Mouse (Mus musculus): ENCODE results near the gene Dnase2a. TPM values are rescaled to one million over a fixed set of nuclear protein-coding genes. Genes with fewer than 3 reads are reported as not detected.

Dnase2a gene
- polyA plus RNA-seq, 1 experiment, result 4.6 TPM

DNA sequence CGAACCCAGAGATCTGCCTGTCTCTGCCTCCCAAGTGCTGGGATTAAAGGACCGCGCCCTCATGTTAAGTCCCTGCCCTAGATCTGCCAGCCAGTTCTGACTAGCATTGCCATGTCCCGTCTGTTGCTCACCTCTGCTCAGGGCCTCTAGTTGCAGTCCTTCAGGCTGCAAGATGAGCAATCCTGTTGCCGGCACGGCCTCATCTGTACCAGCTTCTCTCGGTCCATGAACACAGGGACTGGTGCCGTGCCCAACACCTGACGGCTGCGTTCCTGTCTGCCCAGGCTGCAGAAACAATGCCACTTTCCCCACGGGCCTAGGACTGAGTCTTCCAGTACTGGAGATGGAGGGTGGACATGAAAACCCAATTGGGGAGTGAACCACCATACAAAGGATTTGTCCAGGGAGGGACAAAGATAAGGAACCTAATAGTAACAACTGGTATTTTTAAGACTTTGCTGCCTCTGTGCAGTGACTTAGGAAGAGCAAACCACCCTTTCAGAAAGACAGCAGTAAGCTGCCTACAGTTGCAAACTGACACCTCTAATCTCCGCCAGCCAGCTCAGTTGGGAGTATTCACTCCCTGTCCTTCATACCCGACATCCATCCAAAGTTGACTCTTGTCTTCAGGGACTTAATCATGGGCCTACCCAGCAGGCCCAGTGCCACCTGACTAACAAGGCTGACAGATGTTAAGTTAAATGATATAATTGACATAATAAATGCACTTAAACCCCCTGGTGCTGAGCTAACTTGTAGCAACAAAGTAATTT, 59.4 kb downstream of the Dnase2a start:
- Histone ChIP-seq H3K4me1 (ENCODE audit: control insufficient read depth, insufficient read depth, insufficient read length, low read length) (peaks cover 14% of the 10 kb centered on the region; the same call in 1 of the 2 replicates), H3K4me3 (ENCODE audit: insufficient read depth, low read depth, low read length) (no peak overlapping the region), H3K27ac (replicated peaks; ENCODE audit: low read depth, low read length) (no peak overlapping the region)

DNA sequence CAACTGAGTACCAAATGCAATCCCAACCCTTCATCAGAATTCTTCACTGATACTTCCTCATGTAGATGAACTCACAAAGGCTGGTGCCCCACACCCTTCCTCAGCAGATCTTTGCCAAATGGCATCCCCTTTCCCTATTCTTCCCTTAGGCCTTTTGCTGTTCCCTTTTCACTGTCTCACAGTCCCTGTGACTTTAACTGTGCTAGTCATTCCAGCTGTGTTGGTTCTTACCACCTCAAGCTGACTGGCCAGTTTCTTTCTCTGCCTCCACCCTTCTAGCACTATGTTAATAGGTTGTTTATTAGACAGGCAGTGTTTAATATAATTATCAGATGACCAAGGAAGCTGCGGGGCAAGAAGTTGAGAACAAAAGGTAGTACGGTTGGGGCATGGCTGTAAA, 60.3 kb downstream of the Dnase2a start:
- Histone ChIP-seq H3K4me3 (ENCODE audit: insufficient read depth, low read depth, low read length) (peak overlapping the region; percentile 87), H3K4me1 (ENCODE audit: control insufficient read depth, insufficient read depth, insufficient read length, low read length) (peaks cover 14% of the 10 kb centered on the region; the same call in 1 of the 2 replicates), H3K27ac (replicated peaks; ENCODE audit: low read depth, low read length) (peak overlapping the region; percentile 70)

DNA sequence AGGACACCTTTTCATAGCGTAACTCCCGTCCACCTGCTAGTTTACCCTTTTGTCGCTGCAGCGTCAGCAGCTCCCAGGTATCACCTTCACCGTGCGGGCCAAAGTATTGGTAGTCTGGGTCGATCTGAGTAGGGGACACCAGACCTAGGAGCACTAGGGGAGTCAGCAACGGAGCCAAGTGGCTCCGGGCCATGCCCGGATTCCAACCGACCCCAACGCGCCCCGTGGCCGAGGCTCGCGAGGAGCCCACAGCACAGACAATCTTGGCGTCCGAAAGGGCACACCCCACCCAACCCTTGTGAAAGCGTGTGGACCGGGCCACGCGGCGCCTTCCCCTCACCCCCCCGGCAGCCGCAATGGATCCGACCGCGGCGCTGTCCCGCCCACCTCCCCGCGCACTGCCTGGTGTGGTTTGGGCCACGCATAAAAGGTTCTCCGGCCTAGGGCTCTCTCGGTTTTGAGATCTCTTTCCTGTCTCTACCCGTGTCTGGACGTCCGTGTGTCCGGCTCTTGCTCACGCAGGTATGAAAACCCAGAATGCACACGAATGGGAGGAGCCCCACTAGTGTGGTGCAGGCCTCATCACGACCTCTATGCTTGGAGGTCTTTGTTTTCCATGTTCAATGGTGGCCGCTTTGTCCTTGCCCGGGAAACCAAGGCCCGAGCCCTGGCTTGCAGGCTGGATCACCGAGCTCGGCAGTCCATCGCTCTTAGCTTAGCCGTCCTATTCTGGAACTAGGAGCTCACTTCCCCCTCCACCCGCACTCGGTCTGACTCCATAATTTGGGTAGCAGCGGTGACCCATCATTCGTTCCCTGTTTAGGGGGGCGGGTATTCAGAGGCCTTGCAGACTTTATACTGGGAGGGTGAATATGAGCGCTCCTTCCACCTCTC, 61.1 kb downstream of the Dnase2a start, which contains the start of the genes Gm49661, Prdx2 and Rnaseh2a:
Gene Gm49661 (minus strand): TSS at position 193 of the 894 bp plus-strand sequence.
Gene Prdx2 (plus strand): TSS at position 347 of the 894 bp plus-strand sequence.
Gene Rnaseh2a (minus strand): TSS at position 527 of the 894 bp plus-strand sequence.
- Histone ChIP-seq H3K27ac (replicated peaks; ENCODE audit: low read depth, low read length) (peak within 1 kb of the TSS; percentile 70), H3K4me1 (ENCODE audit: control insufficient read depth, insufficient read depth, insufficient read length, low read length) (peaks cover 14% of the 10 kb centered on the region; the same call in 1 of the 2 replicates), H3K4me3 (ENCODE audit: insufficient read depth, low read depth, low read length) (peak within 1 kb of the TSS; percentile 87)

DNA sequence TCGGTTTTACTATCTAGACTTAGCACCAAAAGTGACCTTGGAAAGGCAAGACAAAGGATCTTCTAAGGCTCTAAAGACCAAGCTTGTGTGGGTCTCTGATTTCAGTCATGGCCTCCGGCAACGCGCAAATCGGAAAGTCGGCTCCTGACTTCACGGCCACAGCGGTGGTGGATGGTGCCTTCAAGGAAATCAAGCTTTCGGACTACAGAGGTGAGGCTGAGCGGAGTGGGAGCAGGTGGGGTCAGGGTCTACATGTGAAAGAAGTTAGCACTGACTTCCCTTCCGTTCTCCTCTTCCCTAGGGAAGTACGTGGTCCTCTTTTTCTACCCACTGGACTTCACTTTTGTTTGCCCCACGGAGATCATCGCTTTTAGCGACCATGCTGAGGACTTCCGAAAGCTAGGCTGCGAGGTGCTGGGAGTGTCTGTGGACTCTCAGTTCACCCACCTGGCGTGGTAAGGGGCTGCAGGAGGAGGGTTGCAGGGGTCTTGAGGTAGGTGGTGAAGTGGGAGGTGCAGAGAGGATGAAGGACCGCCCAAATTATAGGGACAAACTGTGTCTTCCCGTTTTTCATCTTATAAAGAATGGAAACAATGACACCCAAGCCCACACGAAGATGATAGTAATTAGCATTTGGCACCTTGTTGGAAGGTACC, 61.9 kb downstream of the Dnase2a start:
- H3K4me1 ChIP-seq (ENCODE audit: control insufficient read depth, insufficient read depth, insufficient read length, low read length), result peaks cover 10% of the 10 kb centered on the region; the same call in 1 of the 2 replicates
- peak overlapping the region; percentile 87 for H3K4me3 ChIP-seq (ENCODE audit: insufficient read depth, low read depth, low read length)
- H3K27ac ChIP-seq (replicated peaks; ENCODE audit: low read depth, low read length), result peak overlapping the region; percentile 44

DNA sequence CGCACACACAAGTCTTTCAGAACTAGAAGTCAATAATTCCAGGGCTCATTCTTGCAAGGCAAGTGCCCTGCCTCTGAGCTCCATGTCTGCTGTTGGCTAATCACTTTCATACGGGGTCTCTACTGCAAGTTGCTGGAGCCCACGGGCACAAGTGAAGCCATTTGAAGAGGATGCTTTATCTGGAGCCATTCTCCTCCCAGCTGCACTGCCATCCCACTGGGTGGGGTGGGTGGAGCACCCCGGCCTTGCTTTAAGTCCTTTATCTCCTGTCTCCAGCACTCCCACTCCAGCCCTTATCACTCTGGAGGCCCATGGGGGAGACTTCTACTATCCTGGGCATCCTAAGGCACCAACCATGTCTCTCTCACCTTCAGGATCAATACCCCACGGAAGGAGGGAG, 62.6 kb downstream of the Dnase2a start:
- Histone ChIP-seq H3K27ac (replicated peaks; ENCODE audit: low read depth, low read length) (no peak overlapping the region), H3K4me1 (ENCODE audit: control insufficient read depth, insufficient read depth, insufficient read length, low read length) (peaks cover 8% of the 10 kb centered on the region; the same call in 1 of the 2 replicates), H3K4me3 (ENCODE audit: insufficient read depth, low read depth, low read length) (peak overlapping the region; percentile 87)

Other genes starting within 250 kb of the Dnase2a start
- 17.2 and 62.3 TPM in 2 replicates for gene Ier2, start 245.7 kb upstream of the Dnase2a start, polyA plus RNA-seq (2012; ENCODE audit: insufficient read depth, insufficient read length, missing spikeins)
- 25.1 and 33.4 TPM in 2 replicates for gene Trmt1, start 222.3 kb upstream of the Dnase2a start, polyA plus RNA-seq (2012; ENCODE audit: insufficient read depth, insufficient read length, missing spikeins)
- 19.0 and 22.9 TPM in 2 replicates for gene Nacc1, start 220.7 kb upstream of the Dnase2a start, polyA plus RNA-seq (2012; ENCODE audit: insufficient read depth, insufficient read length, missing spikeins)
- gene Lyl1, start 207.1 kb upstream of the Dnase2a start, polyA plus RNA-seq (2012; ENCODE audit: insufficient read depth, insufficient read length, missing spikeins), result 2.9 and 3.1 TPM in 2 replicates
- 1.9 TPM in 1 of 2 replicates, not detected in the other for gene G430095P16Rik, start 185.6 kb upstream of the Dnase2a start, polyA plus RNA-seq (2012; ENCODE audit: insufficient read depth, insufficient read length, missing spikeins)
- gene Nfix, start 108.2 kb upstream of the Dnase2a start, polyA plus RNA-seq (2012; ENCODE audit: insufficient read depth, insufficient read length, missing spikeins), result 74.6 and 78.4 TPM in 2 replicates
- 7.2 and 9.4 TPM in 2 replicates for gene Dand5, start 85.7 kb upstream of the Dnase2a start, polyA plus RNA-seq (2012; ENCODE audit: insufficient read depth, insufficient read length, missing spikeins)
- 32.2 and 37.2 TPM in 2 replicates for gene Gadd45gip1, start 77.0 kb upstream of the Dnase2a start, polyA plus RNA-seq (2012; ENCODE audit: insufficient read depth, insufficient read length, missing spikeins)
- 73.3 and 79.3 TPM in 2 replicates for gene Rad23a, start 67.9 kb upstream of the Dnase2a start, polyA plus RNA-seq (2012; ENCODE audit: insufficient read depth, insufficient read length, missing spikeins)
- 211 and 306 TPM in 2 replicates for gene Calr, start 61.6 kb upstream of the Dnase2a start, polyA plus RNA-seq (2012; ENCODE audit: insufficient read depth, insufficient read length, missing spikeins)
- 11.3 and 14.4 TPM in 2 replicates for gene Farsa, start 51.6 kb upstream of the Dnase2a start, polyA plus RNA-seq (2012; ENCODE audit: insufficient read depth, insufficient read length, missing spikeins)
- 3.3 and 3.6 TPM in 2 replicates for gene Syce2, start 36.4 kb upstream of the Dnase2a start, polyA plus RNA-seq (2012; ENCODE audit: insufficient read depth, insufficient read length, missing spikeins)
- 53.8 and 76.8 TPM in 2 replicates for gene Gcdh, start 14.6 kb upstream of the Dnase2a start, polyA plus RNA-seq (2012; ENCODE audit: insufficient read depth, insufficient read length, missing spikeins)
- gene Klf1, start 6.6 kb upstream of the Dnase2a start, polyA plus RNA-seq (2012; ENCODE audit: insufficient read depth, insufficient read length, missing spikeins), result not detected in 2 replicates
- gene Mast1, start 28.8 kb downstream of the Dnase2a start, polyA plus RNA-seq (2012; ENCODE audit: insufficient read depth, insufficient read length, missing spikeins), result not detected in 2 replicates
- gene Rtbdn, start 38.4 kb downstream of the Dnase2a start, polyA plus RNA-seq (2012; ENCODE audit: insufficient read depth, insufficient read length, missing spikeins), result not detected in 2 replicates
- not detected in 2 replicates for gene Gm49661, start 60.9 kb downstream of the Dnase2a start, polyA plus RNA-seq (2012; ENCODE audit: insufficient read depth, insufficient read length, missing spikeins)
- gene Prdx2, start 61.0 kb downstream of the Dnase2a start, polyA plus RNA-seq (2012; ENCODE audit: insufficient read depth, insufficient read length, missing spikeins), result 387 and 425 TPM in 2 replicates
- 26.6 and 28.5 TPM in 2 replicates for gene Rnaseh2a, start 61.2 kb downstream of the Dnase2a start, polyA plus RNA-seq (2012; ENCODE audit: insufficient read depth, insufficient read length, missing spikeins)
- gene Junb, start 70.2 kb downstream of the Dnase2a start, polyA plus RNA-seq (2012; ENCODE audit: insufficient read depth, insufficient read length, missing spikeins), result 15.4 and 47.7 TPM in 2 replicates
- 1.1 and 1.6 TPM in 2 replicates for gene Hook2, start 82.0 kb downstream of the Dnase2a start, polyA plus RNA-seq (2012; ENCODE audit: insufficient read depth, insufficient read length, missing spikeins)
- not detected in 2 replicates for gene Best2, start 106.0 kb downstream of the Dnase2a start, polyA plus RNA-seq (2012; ENCODE audit: insufficient read depth, insufficient read length, missing spikeins)
- gene Asna1, start 116.7 kb downstream of the Dnase2a start, polyA plus RNA-seq (2012; ENCODE audit: insufficient read depth, insufficient read length, missing spikeins), result 113 and 117 TPM in 2 replicates
- gene Trir, start 118.3 kb downstream of the Dnase2a start, polyA plus RNA-seq (2012; ENCODE audit: insufficient read depth, insufficient read length, missing spikeins), result 68.4 and 68.5 TPM in 2 replicates
- 28.4 and 33.5 TPM in 2 replicates for gene Tnpo2, start 128.4 kb downstream of the Dnase2a start, polyA plus RNA-seq (2012; ENCODE audit: insufficient read depth, insufficient read length, missing spikeins)
- 3.0 and 4.1 TPM in 2 replicates for gene Fbxw9, start 151.5 kb downstream of the Dnase2a start, polyA plus RNA-seq (2012; ENCODE audit: insufficient read depth, insufficient read length, missing spikeins)
- not detected in 2 replicates for gene Gm5741, start 159.4 kb downstream of the Dnase2a start, polyA plus RNA-seq (2012; ENCODE audit: insufficient read depth, insufficient read length, missing spikeins)
- 19.1 and 20.0 TPM in 2 replicates for gene Dhps, start 163.2 kb downstream of the Dnase2a start, polyA plus RNA-seq (2012; ENCODE audit: insufficient read depth, insufficient read length, missing spikeins)
- 95.5 and 130 TPM in 2 replicates for gene Wdr83os, start 172.2 kb downstream of the Dnase2a start, polyA plus RNA-seq (2012; ENCODE audit: insufficient read depth, insufficient read length, missing spikeins)
- gene Wdr83, start 172.7 kb downstream of the Dnase2a start, polyA plus RNA-seq (2012; ENCODE audit: insufficient read depth, insufficient read length, missing spikeins), result 26.8 and 28.7 TPM in 2 replicates
- gene Man2b1, start 174.7 kb downstream of the Dnase2a start, polyA plus RNA-seq (2012; ENCODE audit: insufficient read depth, insufficient read length, missing spikeins), result 17.4 and 20.8 TPM in 2 replicates
- gene Zfp791, start 214.5 kb downstream of the Dnase2a start, polyA plus RNA-seq (2012; ENCODE audit: insufficient read depth, insufficient read length, missing spikeins), result 0.44 and 0.96 TPM in 2 replicates
- not detected in 2 replicates for gene Cks1brt, start 243.4 kb downstream of the Dnase2a start, polyA plus RNA-seq (2012; ENCODE audit: insufficient read depth, insufficient read length, missing spikeins)